Mouse (Mus musculus): ENCODE measurements around the gene Fn3k.

GRCm38 (mm10) chr11:121457874-121458273 lies 23.2 kb downstream of the Fn3k start:
- TF ChIP-seq GATA1 (IDR thresholded peaks at IDR 0.05; ENCODE audit: low read length), result no peak
- TF ChIP-seq TAL1 (IDR thresholded peaks at IDR 0.05; ENCODE audit: low read length), result no peak

All from erythroblast, embryonic 14.5 days (primary cell).